Mouse (Mus musculus) CH12.LX (cell line): Measurements from ENCODE around the gene Anks1. TPM values are rescaled to one million over a fixed set of nuclear protein-coding genes. Genes with fewer than 3 reads are reported as not detected.

Source experiments
- DNase-seq: peaks from one replicate; pipeline ENCODE4 v3.0.0-alpha.2; 2013; ENCODE audit errors: extremely low read depth
- H3K27ac ChIP-seq: 2 replicates; pipeline ENCODE4 v1.5.1; 2012; ENCODE audit warnings: low read depth, mild to moderate bottlenecking, control low read depth, moderate library complexity; ENCODE audit not compliant: insufficient read depth
- H3K27me3 ChIP-seq: replicated peaks from 2 replicates; pipeline ENCODE3; 2012; ENCODE audit warnings: inconsistent platforms
- H3K36me3 ChIP-seq, 2 experiments: replicated peaks in 1 of 2; 2 replicates each; pipeline versions ENCODE3 to v1.6.1; 2012; ENCODE audit warnings: inconsistent platforms in 1 of 2, low read length in 1 of 2, mild to moderate bottlenecking in 1 of 2, mixed read lengths in 1 of 2, moderate library complexity in 1 of 2; ENCODE audit not compliant: control insufficient read depth in 1 of 2, insufficient read depth in 1 of 2
- H3K4me1 ChIP-seq, 2 experiments: 2 replicates each; pipeline ENCODE4 v1.6.1; 2012; ENCODE audit warnings: inconsistent platforms in 1 of 2, moderate library complexity in 1 of 2; ENCODE audit not compliant: insufficient read depth in 2 of 2, control insufficient read depth in 1 of 2
- H3K4me2 ChIP-seq: 2 replicates; pipeline ENCODE4 v1.6.1; 2012; ENCODE audit warnings: low read depth, mild to moderate bottlenecking, control low read depth; ENCODE audit not compliant: poor library complexity, insufficient read depth, severe bottlenecking
- H3K4me3 ChIP-seq, 3 experiments: fragments of 150-350 bp in 1 of 3; sonication (generic) in 1 of 3; replicated peaks in 1 of 3; 2 replicates each; pipeline versions ENCODE3 to v1.5.1; 2011 to 2012; ENCODE audit warnings: low read depth in 2 of 3, low read length in 2 of 3, mild to moderate bottlenecking in 2 of 3, moderate library complexity in 2 of 3, control low read depth in 1 of 3, improper control_type of control experiment in 1 of 3, inconsistent platforms in 1 of 3, mixed read lengths in 1 of 3; ENCODE audit not compliant: poor library complexity in 1 of 3
- H3K79me2 ChIP-seq: replicated peaks from 2 replicates; pipeline ENCODE4 v1.6.1; 2012; ENCODE audit warnings: mild to moderate bottlenecking, moderate library complexity; ENCODE audit not compliant: control insufficient read depth, poor library complexity, insufficient read depth, severe bottlenecking; ENCODE audit errors: extremely low read depth
- H3K9ac ChIP-seq: 2 replicates; pipeline ENCODE4 v1.6.1; 2012; ENCODE audit warnings: low read depth, mild to moderate bottlenecking, control low read depth, moderate library complexity; ENCODE audit not compliant: insufficient read depth
- H3K9me3 ChIP-seq: replicated peaks from 2 replicates; pipeline ENCODE3; 2012; ENCODE audit warnings: low read length, inconsistent platforms, mixed read lengths
- BHLHE40 ChIP-seq: IDR thresholded peaks from 2 replicates; pipeline ENCODE4 v1.6.1; 2011; ENCODE audit warnings: mild to moderate bottlenecking, low read depth, low read length, improper control_type of control experiment
- CHD1 ChIP-seq: IDR thresholded peaks from 2 replicates; pipeline ENCODE4 v1.6.1; 2012; ENCODE audit warnings: low read depth, low read length, improper control_type of control experiment, inconsistent platforms
- CHD2 ChIP-seq: IDR thresholded peaks from 2 replicates; pipeline ENCODE4 v1.6.1; 2011; ENCODE audit warnings: low read length, improper control_type of control experiment
- E2F4 ChIP-seq: IDR thresholded peaks from 2 replicates; pipeline ENCODE4 v1.6.1; 2011; ENCODE audit warnings: low read depth, low read length, improper control_type of control experiment; ENCODE audit not compliant: insufficient replicate concordance
- ELF1 ChIP-seq: IDR thresholded peaks from 2 replicates; pipeline ENCODE4 v1.6.1; 2014; ENCODE audit warnings: low read depth, mild to moderate bottlenecking, inconsistent platforms, low read length, improper control_type of control experiment
- GABPA ChIP-seq: IDR thresholded peaks from 2 replicates; pipeline ENCODE4 v1.6.1; 2012; ENCODE audit warnings: low read depth, low read length, improper control_type of control experiment, inconsistent platforms; ENCODE audit not compliant: insufficient replicate concordance
- IRF4 ChIP-seq: IDR thresholded peaks from 2 replicates; pipeline ENCODE4 v1.6.1; 2014; ENCODE audit warnings: low read depth, mild to moderate bottlenecking, inconsistent platforms, low read length, improper control_type of control experiment
- JUN ChIP-seq: IDR thresholded peaks from 2 replicates; pipeline ENCODE4 v1.6.1; 2011; ENCODE audit warnings: low read depth, mild to moderate bottlenecking, low read length, improper control_type of control experiment, moderate library complexity; ENCODE audit not compliant: insufficient read depth
- MAFK ChIP-seq: IDR thresholded peaks from 2 replicates; pipeline ENCODE4 v1.6.1; 2011; ENCODE audit warnings: low read length, improper control_type of control experiment; ENCODE audit not compliant: insufficient replicate concordance
- MAX ChIP-seq: IDR thresholded peaks from 2 replicates; pipeline ENCODE4 v1.6.1; 2011; ENCODE audit warnings: low read length, improper control_type of control experiment
- MXI1 ChIP-seq: IDR thresholded peaks from 2 replicates; pipeline ENCODE4 v1.6.1; 2011; ENCODE audit warnings: mild to moderate bottlenecking, low read depth, low read length, improper control_type of control experiment
- NELFE ChIP-seq: IDR thresholded peaks from 2 replicates; pipeline ENCODE4 v1.6.1; 2011; ENCODE audit warnings: low read depth, low read length, improper control_type of control experiment
- NRF1 ChIP-seq: IDR thresholded peaks from 2 replicates; pipeline ENCODE4 v1.6.1; 2014; ENCODE audit warnings: low read depth, mild to moderate bottlenecking, inconsistent platforms, low read length, improper control_type of control experiment, moderate library complexity
- POLR2A ChIP-seq: IDR thresholded peaks from 2 replicates; pipeline ENCODE4 v1.6.1; 2011; ENCODE audit warnings: low read depth, mild to moderate bottlenecking, improper control_type of control experiment, low read length
- POLR2AphosphoS2 ChIP-seq: IDR thresholded peaks from 2 replicates; pipeline ENCODE4 v1.6.1; 2011; ENCODE audit warnings: low read depth, low read length, improper control_type of control experiment
- RCOR1 ChIP-seq: conservative IDR thresholded peaks from 2 replicates; pipeline ENCODE4 v1.6.1; 2012; ENCODE audit warnings: low read depth, mild to moderate bottlenecking, inconsistent platforms, low read length, improper control_type of control experiment
- TBP ChIP-seq: conservative IDR thresholded peaks from 2 replicates; pipeline ENCODE4 v1.6.1; 2011; ENCODE audit warnings: low read depth, low read length, improper control_type of control experiment
- USF1 ChIP-seq: IDR thresholded peaks from 2 replicates; pipeline ENCODE4 v1.6.1; 2014; ENCODE audit warnings: low read depth, mild to moderate bottlenecking, inconsistent platforms, low read length, improper control_type of control experiment
- ZC3H11A ChIP-seq: IDR thresholded peaks from 2 replicates; pipeline ENCODE4 v1.6.1; 2012; ENCODE audit warnings: low read depth, mild to moderate bottlenecking, inconsistent platforms, low read length, improper control_type of control experiment
- ZKSCAN1 ChIP-seq: IDR thresholded peaks from 2 replicates; pipeline ENCODE4 v1.6.1; 2012; ENCODE audit warnings: low read depth, inconsistent platforms, low read length, improper control_type of control experiment, borderline replicate concordance
- ZMIZ1 ChIP-seq: IDR thresholded peaks from 2 replicates; pipeline ENCODE4 v1.6.1; 2012; ENCODE audit warnings: low read depth, mild to moderate bottlenecking, inconsistent platforms, low read length, improper control_type of control experiment
- dilution Hi-C: fragments of 300-500 bp; cut with MboI; formaldehyde crosslinking; loops from 2 replicates; pipeline ENCODE4 v1.14.3; 2020; ENCODE audit warnings: low sequenced_read_pairs; ENCODE audit not compliant: extremely low pct_unique_long_range_greater_than_20kb, extremely low pct_ligation_motif_present
- in situ Hi-C: fragments of 300-500 bp; cut with MboI; formaldehyde crosslinking; loops from 3 replicates; pipeline ENCODE4 v1.14.3; 2019; ENCODE audit warnings: low sequenced_read_pairs, low pct_ligation_motif_present, low pct_unique_long_range_greater_than_20kb, mixed read lengths
- polyA plus RNA-seq: library from polyadenylated mRNA; unstranded; fragments of >175 nt; gene quantifications from 2 replicates; pipeline ENCODE4 v1.2.1, GENCODE M21; 2012; ENCODE audit warnings: low read depth; ENCODE audit not compliant: insufficient read length
- total RNA-seq, 2 experiments: library from RNA; depleted of rRNA; stranded (reverse); fragments of 300-350 nt in 1 of 2; fragments of >200 nt in 1 of 2; gene quantifications; 2 replicates each; pipeline ENCODE4 v1.2.3; 2012 to 2014

Anks1 gene
- total and polyA plus RNA-seq, 3 experiments, result 5.8 to 9.3 (median 9.0) TPM

- Histone ChIP-seq H3K9me3 (no peaks in the 10 kb centered on the region), H3K36me3 (peaks cover 0 to 35% of the 10 kb centered on the region in 2 experiments), H3K4me3 (no peak overlapping the region), H3K79me2 (no peaks in the 10 kb centered on the region), H3K9ac (no peak overlapping the region), H3K4me2 (no peak overlapping the region), H3K4me1 (no peaks in the 10 kb centered on the region), H3K27ac (no peak overlapping the region), H3K27me3 (no peaks in the 10 kb centered on the region)
- no peak for TF ChIP-seq E2F4
- TF ChIP-seq POLR2AphosphoS2, result no peak
- TF ChIP-seq ZKSCAN1, result no peak
- TF ChIP-seq CHD1, result no peak
- no peak for TF ChIP-seq IRF4
- in situ Hi-C loops, result no loop called here
- dilution Hi-C loops, result no loop called here
- DNase-seq, result no peak
Measured at GRCm38 (mm10) chr17:28027197-28027596, 118.1 kb downstream of the Anks1 start.

- H3K27ac ChIP-seq, result no peak overlapping the region
- no peaks in the 10 kb centered on the region for H3K79me2 ChIP-seq
- no peaks in the 10 kb centered on the region for H3K9me3 ChIP-seq
- in situ Hi-C loops (no loop called here), dilution Hi-C loops (no loop called here)
- no peak overlapping the region for H3K4me2 ChIP-seq
- no peaks in the 10 kb centered on the region for H3K4me1 ChIP-seq
- no peak for DNase-seq
- H3K9ac ChIP-seq, result no peak overlapping the region
- no peak overlapping the region for H3K4me3 ChIP-seq
- peaks cover 0 to 30% of the 10 kb centered on the region in 2 experiments for H3K36me3 ChIP-seq
- no peak for TF ChIP-seq POLR2A
- no peak for TF ChIP-seq GABPA
- no peak for TF ChIP-seq NRF1
- no peak for TF ChIP-seq JUN
- no peak for TF ChIP-seq CHD2
- no peak for TF ChIP-seq MAX
- TF ChIP-seq NELFE, result no peak
- no peaks in the 10 kb centered on the region for H3K27me3 ChIP-seq
Measured at GRCm38 (mm10) chr17:28028236-28028635, 119.1 kb downstream of the Anks1 start.

GRCm38 (mm10) chr17:28029308-28029707, 120.2 kb downstream of the Anks1 start:
- Histone ChIP-seq H3K36me3 (peaks cover 0 to 26% of the 10 kb centered on the region in 2 experiments), H3K9ac (no peak overlapping the region), H3K4me3 (no peak overlapping the region), H3K4me2 (no peak overlapping the region), H3K4me1 (no peaks in the 10 kb centered on the region), H3K27me3 (no peaks in the 10 kb centered on the region), H3K27ac (no peak overlapping the region), H3K9me3 (no peaks in the 10 kb centered on the region), H3K79me2 (no peaks in the 10 kb centered on the region)
- TF ChIP-seq USF1, result no peak
- no peak for TF ChIP-seq CHD2
- no peak for TF ChIP-seq NRF1
- no peak for TF ChIP-seq MAFK
- TF ChIP-seq TBP, result no peak
- no peak for TF ChIP-seq MXI1
- TF ChIP-seq ZMIZ1, result no peak
- TF ChIP-seq POLR2A, result no peak
- TF ChIP-seq NELFE, result no peak
- no peak for TF ChIP-seq BHLHE40
- TF ChIP-seq ZC3H11A, result no peak
- TF ChIP-seq RCOR1, result no peak
- no peak for TF ChIP-seq ELF1
- dilution Hi-C loops, result no loop called here
- DNase-seq, result no peak
- in situ Hi-C loops, result no loop called here
